Mouse (Mus musculus) forebrain, embryonic 11.5 days (tissue): ENCODE measurements around the gene Il3ra. TPM values are rescaled to one million over a fixed set of nuclear protein-coding genes. Genes with fewer than 3 reads are reported as not detected.
A peak's percentile ranks its signal among the peaks of the same experiment; 100 is the strongest.

Source experiments
- ATAC-seq: fragments of 200-750 bp; cut with Nextera tagmentation; replicated peaks from 2 replicates; pipeline ENCODE4 v1.8.0; 2017; ENCODE audit warnings: moderate TSS enrichment; ENCODE audit not compliant: low FRiP score
- DNase-seq: peaks from one replicate; pipeline ENCODE4 v3.0.0-alpha.2; 2017; ENCODE audit warnings: low spot score
- H3K27ac ChIP-seq: fragments of 300-500 bp; sonication (generic); 2 replicates; pipeline ENCODE4 v1.5.1; 2014; ENCODE audit warnings: low read depth, low read length
- H3K27me3 ChIP-seq: fragments of 300-500 bp; sonication (generic); 2 replicates; pipeline ENCODE4 v1.6.1; 2014; ENCODE audit warnings: mild to moderate bottlenecking, low read length, mixed read lengths; ENCODE audit not compliant: control insufficient read depth, insufficient read depth
- H3K36me3 ChIP-seq: fragments of 300-500 bp; sonication (generic); 2 replicates; pipeline ENCODE4 v1.6.1; 2014; ENCODE audit warnings: mild to moderate bottlenecking, low read length, moderate library complexity, mixed read lengths; ENCODE audit not compliant: control insufficient read depth, insufficient read depth
- H3K4me1 ChIP-seq: fragments of 300-500 bp; sonication (generic); replicated peaks from 2 replicates; pipeline ENCODE4 v1.6.1; 2014; ENCODE audit warnings: low read length, mixed read lengths; ENCODE audit not compliant: control insufficient read depth, insufficient read depth
- H3K4me2 ChIP-seq: fragments of 300-500 bp; sonication (generic); 2 replicates; pipeline ENCODE4 v1.6.1; 2014; ENCODE audit warnings: low read depth, mild to moderate bottlenecking, low read length, moderate library complexity, mixed read lengths; ENCODE audit not compliant: severe bottlenecking
- H3K4me3 ChIP-seq: fragments of 300-500 bp; sonication (generic); 2 replicates; pipeline ENCODE4 v1.5.1; 2014; ENCODE audit warnings: low read depth, low read length
- H3K9ac ChIP-seq: fragments of 300-500 bp; sonication (generic); 2 replicates; pipeline ENCODE4 v1.6.1; 2014; ENCODE audit warnings: low read length
- H3K9me3 ChIP-seq: fragments of 300-500 bp; sonication (generic); 2 replicates; pipeline ENCODE4 v1.6.1; 2016; ENCODE audit warnings: low read length, mixed read lengths; ENCODE audit not compliant: control insufficient read depth
- WGBS: fragments of 180-500 bp; shearing (Covaris S2); extraction: QIAGEN DNeasy Blood & Tissue Kit; methylation state at CpG from one replicate; pipeline ENCODE4 v1.1.7; 2014; 5-methylcytosine and 5-hydroxymethylcytosine counted together
- polyA plus RNA-seq: library from polyadenylated mRNA; unstranded; fragments of >200 nt; fragmentation: Nextera tagmentation; extraction: Ambion mirVana; gene quantifications from 2 replicates; pipeline ENCODE4 v1.2.1, GENCODE M21; 2014

Gene Il3ra
- polyA plus RNA-seq, 1 experiment from 2014 or later = 1.8 TPM

- WGBS = 90% methylated on average over 7 of the region's 7 CpGs
- no peak overlapping the region for H3K4me2 ChIP-seq
- no peaks in the 10 kb centered on the region for H3K27me3 ChIP-seq
- peaks cover 29% of the 10 kb centered on the region for H3K9me3 ChIP-seq
- H3K9ac ChIP-seq = no peak overlapping the region
- no peaks in the 10 kb centered on the region for H3K36me3 ChIP-seq
- no peak overlapping the region for H3K27ac ChIP-seq
- H3K4me1 ChIP-seq = no peaks in the 10 kb centered on the region
- H3K4me3 ChIP-seq = no peak overlapping the region
- ATAC-seq (0 out of 2 replicates have a peak, but pooled peaks have one; percentile 8), DNase-seq (no peak)
Observed at GRCm38 (mm10) chr14:14353081-14353732, 7.1 kb downstream of the Il3ra start.

DNA sequence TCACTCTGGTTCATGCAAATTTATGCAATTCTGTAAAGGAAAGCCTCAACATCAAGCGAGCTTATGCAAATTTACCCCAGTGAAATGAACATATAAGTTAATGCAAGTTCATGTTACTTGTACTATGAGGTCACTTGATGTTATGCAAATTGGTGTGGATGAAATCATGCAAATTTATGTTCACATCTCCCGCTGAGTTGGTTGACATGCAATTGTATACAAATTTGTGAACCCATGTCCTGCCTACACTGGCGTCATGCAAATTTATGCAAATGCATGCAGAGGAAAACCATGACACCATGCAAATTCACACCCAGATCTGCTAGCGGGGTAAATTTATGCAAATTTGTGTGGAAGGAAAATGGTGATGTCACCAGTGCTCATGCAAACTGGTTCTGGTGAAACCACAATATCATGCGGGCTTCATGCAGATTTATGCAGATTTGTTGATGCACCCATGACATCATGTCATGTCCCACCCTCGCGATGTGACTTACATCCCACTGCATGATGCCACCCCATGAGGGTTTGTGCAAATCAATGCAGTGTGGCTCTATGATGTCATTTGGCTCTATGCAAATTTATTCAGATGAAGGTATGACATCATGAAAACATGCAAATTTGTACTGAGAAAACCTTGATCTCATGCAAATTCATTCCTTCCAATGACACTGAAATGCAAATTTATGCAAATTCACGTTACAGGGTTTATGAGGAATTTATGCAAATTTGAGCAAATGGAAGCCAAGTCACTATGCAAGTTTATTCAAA lies 7.8 kb downstream of the Il3ra start:
- Histone ChIP-seq H3K9me3 (peaks cover 25% of the 10 kb centered on the region), H3K4me2 (no peak overlapping the region), H3K27ac (no peak overlapping the region), H3K4me3 (no peak overlapping the region), H3K9ac (no peak overlapping the region), H3K4me1 (no peaks in the 10 kb centered on the region), H3K27me3 (no peaks in the 10 kb centered on the region), H3K36me3 (no peaks in the 10 kb centered on the region)
- 90% methylated on average over 8 of the region's 8 CpGs for WGBS
- ATAC-seq (no peak; the same call in 1 of the 2 replicates), DNase-seq (no peak)

GRCm38 (mm10) chr14:14354511-14355359 lies 8.7 kb downstream of the Il3ra start:
- ATAC-seq (peak; percentile 32; the same call in 1 of the 2 replicates), DNase-seq (peak; percentile 52)
- Histone ChIP-seq H3K4me3 (no peak overlapping the region), H3K9me3 (peaks cover 17% of the 10 kb centered on the region), H3K36me3 (no peaks in the 10 kb centered on the region), H3K4me2 (no peak overlapping the region), H3K27me3 (no peaks in the 10 kb centered on the region), H3K27ac (no peak overlapping the region), H3K9ac (no peak overlapping the region), H3K4me1 (no peaks in the 10 kb centered on the region)
- 90% methylated on average over 13 of the region's 13 CpGs for WGBS

DNA sequence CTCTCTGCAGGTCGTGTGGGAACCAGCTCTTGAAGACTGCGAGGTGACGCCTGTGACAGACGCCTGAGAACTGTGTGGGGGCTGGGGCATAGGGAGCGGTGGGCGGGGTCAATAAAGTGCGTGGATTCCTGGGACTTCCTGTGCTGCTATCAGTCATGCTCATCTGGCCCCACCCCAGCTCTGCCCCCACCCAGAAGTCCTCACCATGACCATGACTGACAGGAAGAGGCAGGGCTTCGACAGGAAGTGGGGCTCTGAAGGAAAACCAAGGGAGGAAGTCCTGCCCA lies 9.2 kb downstream of the Il3ra start:
- H3K27ac ChIP-seq = no peak overlapping the region
- peaks cover 13% of the 10 kb centered on the region; the same call in 1 of the 2 replicates for H3K9me3 ChIP-seq
- DNase-seq (peak; percentile 49), ATAC-seq (no peak)
- H3K9ac ChIP-seq = no peak overlapping the region
- no peaks in the 10 kb centered on the region for H3K36me3 ChIP-seq
- H3K4me1 ChIP-seq = no peaks in the 10 kb centered on the region
- no peak overlapping the region for H3K4me3 ChIP-seq
- H3K4me2 ChIP-seq = no peak overlapping the region
- 94% methylated on average over 8 of the region's 8 CpGs for WGBS
- no peaks in the 10 kb centered on the region for H3K27me3 ChIP-seq

- Histone ChIP-seq H3K4me1 (no peaks in the 10 kb centered on the region), H3K27me3 (no peaks in the 10 kb centered on the region), H3K4me2 (no peak overlapping the region), H3K27ac (no peak overlapping the region), H3K9ac (no peak overlapping the region), H3K9me3 (no peaks in the 10 kb centered on the region), H3K4me3 (no peak overlapping the region), H3K36me3 (no peaks in the 10 kb centered on the region)
- ATAC-seq = no peak
- no peak for DNase-seq
- 96% methylated on average over 1 of the region's 1 CpGs for WGBS
Observed at GRCm38 (mm10) chr14:14395535-14395934, 49.5 kb downstream of the Il3ra start.

DNA sequence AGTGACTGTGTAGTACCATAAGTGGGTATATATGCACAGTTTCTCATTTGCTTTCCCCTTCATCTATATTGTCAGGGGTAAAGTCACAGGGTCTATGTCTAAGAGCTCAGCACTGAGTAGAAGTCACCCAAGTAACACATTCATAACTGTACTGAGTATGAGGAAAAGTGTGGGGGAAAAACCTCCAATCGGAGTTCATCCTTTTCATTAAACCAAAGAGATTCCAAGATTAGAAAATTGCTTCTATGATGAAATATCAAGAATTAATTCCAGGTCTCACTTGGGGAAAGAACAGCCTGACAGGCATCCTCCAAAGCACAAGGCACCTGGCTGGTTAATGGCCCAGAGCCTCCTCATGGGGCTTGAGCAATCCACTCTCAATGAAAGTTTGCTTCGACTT lies 54.9 kb downstream of the Il3ra start, which contains the start of gene Olfr721-ps1:
Gene Olfr721-ps1 (plus strand): TSS at position 301 of the 400 bp plus-strand sequence.
- WGBS = 78% methylated on average over 2 of the region's 2 CpGs
- no peaks in the 10 kb centered on the region for H3K9me3 ChIP-seq
- H3K4me3 ChIP-seq = no peak within 1 kb of the TSS
- H3K36me3 ChIP-seq = no peaks in the 10 kb centered on the region
- H3K4me1 ChIP-seq = no peaks in the 10 kb centered on the region
- H3K4me2 ChIP-seq = no peak within 1 kb of the TSS
- no peak within 1 kb of the TSS for H3K9ac ChIP-seq
- no peak within 1 kb of the TSS for H3K27ac ChIP-seq
- DNase-seq (no peak), ATAC-seq (no peak)
- no peaks in the 10 kb centered on the region for H3K27me3 ChIP-seq

Other genes with a start within 250 kb of the Il3ra start
- 306 and 311 TPM in 2 replicates for gene Psmd6, start 225.3 kb upstream of the Il3ra start, polyA plus RNA-seq
- not detected in 2 replicates for gene Olfr720, start 159.4 kb upstream of the Il3ra start, polyA plus RNA-seq
- gene Olfr31, start 23.4 kb upstream of the Il3ra start, polyA plus RNA-seq = not detected in 2 replicates
- not detected in 2 replicates for gene Olfr721-ps1, start 55.0 kb downstream of the Il3ra start, polyA plus RNA-seq